Mouse (Mus musculus) cortical plate, adult 2 months (tissue): ENCODE data around the gene Zzz3.

Experiments
- CTCF ChIP-seq: fragments of 200-500 bp; IDR thresholded peaks from 2 replicates; pipeline ENCODE4 v1.5.1; 2011; ENCODE audit warnings: mild to moderate bottlenecking, control low read depth, low read length; ENCODE audit not compliant: insufficient read depth; ENCODE audit errors: extremely low read depth
- POLR2A ChIP-seq: fragments of 200-500 bp; IDR thresholded peaks from 2 replicates; pipeline ENCODE4 v1.6.1; 2011; ENCODE audit warnings: mild to moderate bottlenecking, low read length, control low read depth; ENCODE audit not compliant: insufficient read depth; ENCODE audit errors: extremely low read depth

- no peak for TF ChIP-seq CTCF
- TF ChIP-seq POLR2A: no peak
These were observed 75.1 kb downstream of the Zzz3 start for GRCm38 (mm10) chr3:152470347-152470746.
